8 mouse cellular contexts compared by ENCODE assay signal in the genomic region with DNA sequence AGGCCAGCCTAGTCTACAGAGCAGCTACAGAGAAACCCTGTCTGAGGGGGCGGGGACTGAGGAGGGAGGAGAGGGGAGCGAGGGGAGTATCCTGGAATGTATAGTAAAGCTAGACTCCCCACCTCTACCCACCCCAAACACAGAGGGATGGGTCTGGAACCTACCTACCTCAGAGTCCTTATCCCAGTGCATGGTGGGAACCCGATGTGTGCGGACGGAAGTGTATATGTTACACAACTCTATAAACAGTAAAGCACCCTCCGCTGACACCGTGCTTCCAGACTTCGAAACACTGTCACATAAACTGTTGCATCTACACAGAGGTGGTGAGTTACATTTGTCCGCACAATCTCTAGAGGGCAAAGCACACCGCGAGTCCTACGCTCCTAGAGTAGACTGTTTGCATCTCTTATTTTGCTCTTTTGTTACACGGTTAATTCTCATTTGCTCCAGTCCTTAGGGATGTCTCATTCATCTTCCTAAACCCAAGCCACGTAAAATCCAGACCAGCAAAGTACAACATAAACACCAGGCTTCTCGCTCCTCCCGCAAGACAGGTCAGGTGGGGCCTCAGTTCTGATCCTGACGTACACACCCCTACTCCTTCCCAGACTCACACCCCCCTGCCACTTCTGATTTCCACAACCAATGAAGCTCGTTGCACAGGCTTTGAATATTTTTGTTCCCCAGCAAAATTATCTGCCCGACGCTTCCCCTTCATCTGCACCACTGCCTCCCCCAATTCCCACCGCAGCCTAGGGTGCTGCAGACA. TPM values are rescaled to one million over a fixed set of nuclear protein-coding genes. Genes with fewer than 3 reads are reported as not detected.
DNase-seq lines count a peak whose midpoint lies in the region; ATAC-seq and TF ChIP-seq lines count a peak whose summit lies in the region.

No protein-coding gene starts in this region.

- peaks cover 5% of the 10 kb centered on the region; the same call in 1 of the 2 replicates for H3K79me2 ChIP-seq in CH12.LX (replicated peaks; ENCODE audit: control insufficient read depth, extremely low read depth, insufficient read depth, poor library complexity, severe bottlenecking)

- H3K4me2 ChIP-seq in CH12.LX (ENCODE audit: insufficient read depth, low read depth, poor library complexity, severe bottlenecking): peak overlapping the region; percentile 52
- peak overlapping the region; percentile 99 for H3K4me2 ChIP-seq in heart, embryonic 11.5 days

- WGBS in heart, embryonic 11.5 days (ENCODE audit: insufficient replicate concordance): 1% methylated on average over 21 of the region's 21 CpGs
- under 1% methylated on average over 21 of the region's 21 CpGs for WGBS in limb, embryonic 10.5 days
- under 1% methylated on average over 21 of the region's 21 CpGs for WGBS in midbrain, embryonic 10.5 days

- peak overlapping the region; percentile 8; the same call in 1 of the 2 replicates for H3K27ac ChIP-seq in CH12.LX (ENCODE audit: insufficient read depth, low read depth)
- peak overlapping the region; percentile 22; the same call in 1 of the 2 replicates for H3K27ac ChIP-seq in heart, embryonic 11.5 days (ENCODE audit: low read depth, low read length)
- H3K27ac ChIP-seq in limb, embryonic 10.5 days: peak overlapping the region; percentile 84
- H3K27ac ChIP-seq in midbrain, embryonic 10.5 days (replicated peaks): peak overlapping the region; percentile 82

- peak overlapping the region; percentile 56 for H3K9ac ChIP-seq in CH12.LX (ENCODE audit: insufficient read depth, low read depth)
- H3K9ac ChIP-seq in heart, embryonic 11.5 days (ENCODE audit: low read depth, low read length): peak overlapping the region; percentile 79

- H3K36me3 ChIP-seq in CH12.LX (replicated peaks in 1 of 2; ENCODE audit: control insufficient read depth in 1 of 2, insufficient read depth in 1 of 2, low read length in 1 of 2): peaks cover 0 to 11% of the 10 kb centered on the region in 2 experiments
- H3K36me3 ChIP-seq in heart, embryonic 11.5 days (ENCODE audit: control insufficient read depth, insufficient read depth, low read length): no peaks in the 10 kb centered on the region
- no peaks in the 10 kb centered on the region for H3K36me3 ChIP-seq in limb, embryonic 10.5 days
- H3K36me3 ChIP-seq in midbrain, embryonic 10.5 days: no peaks in the 10 kb centered on the region

- TF ChIP-seq POLR2A in CH12.LX (IDR thresholded peaks at IDR 0.05; ENCODE audit: low read depth, low read length): no peak

- peak; percentile 67 for ATAC-seq in heart, embryonic 11.5 days (replicated peaks; ENCODE audit: insufficient number of reproducible peaks, low FRiP score, low TSS enrichment)

- no peak for TF ChIP-seq RAD21 in CH12.LX (IDR thresholded peaks at IDR 0.05; ENCODE audit: low read depth, low read length)

- peak; percentile 71 for DNase-seq in 416B (ENCODE audit: low read depth)
- peak; percentile 29 for DNase-seq in CH12.LX (ENCODE audit: extremely low read depth)
- DNase-seq in cerebellum, adult 9-10 months: peak; percentile 46
- DNase-seq in limb, embryonic 10.5 days (ENCODE audit: low spot score): peak; percentile 48
- DNase-seq in midbrain, embryonic 10.5 days (ENCODE audit: low spot score): peak; percentile 22
- peak; percentile 56 for DNase-seq in thymus, postnatal 0 days (ENCODE audit: low spot score)
- no peak for DNase-seq in frontal cortex, postnatal 25 days (ENCODE audit: low spot score in 2 of 2)

- in situ Hi-C loops in CH12.LX (cut with MboI; ENCODE audit: low pct_ligation_motif_present, low pct_unique_long_range_greater_than_20kb, low sequenced_read_pairs): no loop called here

- no peak for TF ChIP-seq EP300 in CH12.LX (IDR thresholded peaks at IDR 0.05; ENCODE audit: low read length)

- H3K4me3 ChIP-seq in CH12.LX (replicated peaks in 1 of 3; ENCODE audit: low read depth in 2 of 3, low read length in 2 of 3, poor library complexity in 1 of 3): peak overlapping the region; percentile 70 to 94 (median 86)
- peak overlapping the region; percentile 88 for H3K4me3 ChIP-seq in heart, embryonic 11.5 days (ENCODE audit: low read depth, low read length)
- peak overlapping the region; percentile 82 for H3K4me3 ChIP-seq in limb, embryonic 10.5 days
- H3K4me3 ChIP-seq in midbrain, embryonic 10.5 days: peak overlapping the region; percentile 84

- dilution Hi-C loops in CH12.LX (cut with MboI; ENCODE audit: extremely low pct_ligation_motif_present, extremely low pct_unique_long_range_greater_than_20kb, low sequenced_read_pairs): no loop called here

- H3K27me3 ChIP-seq in CH12.LX (replicated peaks): no peaks in the 10 kb centered on the region
- no peaks in the 10 kb centered on the region for H3K27me3 ChIP-seq in heart, embryonic 11.5 days (ENCODE audit: control insufficient read depth, insufficient read depth, low read length)
- H3K27me3 ChIP-seq in limb, embryonic 10.5 days (ENCODE audit: low read depth, poor library complexity, severe bottlenecking): no peaks in the 10 kb centered on the region
- no peaks in the 10 kb centered on the region for H3K27me3 ChIP-seq in midbrain, embryonic 10.5 days (ENCODE audit: low read depth, poor library complexity, severe bottlenecking)

- no peaks in the 10 kb centered on the region for H3K9me3 ChIP-seq in CH12.LX (replicated peaks; ENCODE audit: low read length)
- no peaks in the 10 kb centered on the region for H3K9me3 ChIP-seq in heart, embryonic 11.5 days (replicated peaks; ENCODE audit: control insufficient read depth, low read length)
- no peaks in the 10 kb centered on the region for H3K9me3 ChIP-seq in limb, embryonic 10.5 days (replicated peaks)
- H3K9me3 ChIP-seq in midbrain, embryonic 10.5 days (replicated peaks): no peaks in the 10 kb centered on the region

- no peak for TF ChIP-seq CTCF in CH12.LX (conservative IDR thresholded peaks at IDR 0.05 in 1 of 2, IDR thresholded peaks at IDR 0.05 in 1 of 2; ENCODE audit: low read depth in 2 of 2, low read length in 2 of 2)

- H3K4me1 ChIP-seq in CH12.LX (ENCODE audit: control insufficient read depth in 1 of 2, insufficient read depth in 2 of 2): peaks cover 4 to 14% of the 10 kb centered on the region in 2 experiments
- no peaks in the 10 kb centered on the region for H3K4me1 ChIP-seq in heart, embryonic 11.5 days (ENCODE audit: control insufficient read depth, insufficient read depth, low read length)
- peaks cover 9% of the 10 kb centered on the region for H3K4me1 ChIP-seq in limb, embryonic 10.5 days
- peaks cover 19% of the 10 kb centered on the region for H3K4me1 ChIP-seq in midbrain, embryonic 10.5 days

TF ChIP-seq in CH12.LX, 34 proteins besides CTCF, POLR2A, EP300 and RAD21:
- TF ChIP-seq MEF2A (IDR thresholded peaks at IDR 0.05; ENCODE audit: borderline replicate concordance, low read depth, low read length): no peak
- TF ChIP-seq MAFK (IDR thresholded peaks at IDR 0.05; ENCODE audit: insufficient replicate concordance, low read length): 0 out of 2 replicates have a peak, but pooled peaks have one; percentile 19
- 0 out of 2 replicates have a peak, but pooled peaks have one; percentile 25 for TF ChIP-seq MAX (IDR thresholded peaks at IDR 0.05; ENCODE audit: low read length)
- TF ChIP-seq ELF1 (IDR thresholded peaks at IDR 0.05; ENCODE audit: low read depth, low read length): no peak
- TF ChIP-seq TCF12 (IDR thresholded peaks at IDR 0.05; ENCODE audit: low read depth, low read length): no peak
- TF ChIP-seq MAZ (IDR thresholded peaks at IDR 0.05; ENCODE audit: low read depth, low read length): peak; percentile 38

RNA-seq across cellular contexts. Expression of gene Smyd3, which starts 0.7 kb away (rescaled TPM):
- total RNA-seq in CH12.LX (2012; rRNA removed) (10.5 and 11.4 TPM in 2 replicates), CH12.LX (2014; rRNA removed) (12.5 and 14.5 TPM in 2 replicates)
- 11.6 and 11.8 TPM in 2 replicates for polyA plus RNA-seq in CH12.LX (2012; ENCODE audit: insufficient read length, low read depth)
- 12.2 and 12.6 TPM in 2 replicates for polyA plus RNA-seq in heart, embryonic 11.5 days (2014; fragmentation: Nextera tagmentation; extraction: Ambion mirVana)
- 21.1 and 22.3 TPM in 2 replicates for polyA plus RNA-seq in limb, embryonic 10.5 days (2016; fragmentation: Nextera tagmentation; extraction: Ambion mirVana)
- 11.7 and 15.3 TPM in 2 replicates for polyA plus RNA-seq in midbrain, embryonic 10.5 days (2016; fragmentation: Nextera tagmentation; extraction: Ambion mirVana)
- 34.5 and 36.2 TPM in 2 replicates for polyA plus RNA-seq in thymus, postnatal 0 days (2015; fragmentation: Nextera tagmentation; extraction: Ambion mirVana)

RNA-seq across cellular contexts. Expression of gene Tfb2m, which starts 28.9 kb away (rescaled TPM):
- total RNA-seq in CH12.LX (2012; rRNA removed) (13.1 and 16.2 TPM in 2 replicates), CH12.LX (2014; rRNA removed) (47.7 and 53.1 TPM in 2 replicates)
- polyA plus RNA-seq in CH12.LX (2012; ENCODE audit: insufficient read length, low read depth): 38.5 and 48.3 TPM in 2 replicates
- 20.7 and 30.6 TPM in 2 replicates for polyA plus RNA-seq in heart, embryonic 11.5 days (2014; fragmentation: Nextera tagmentation; extraction: Ambion mirVana)
- polyA plus RNA-seq in limb, embryonic 10.5 days (2016; fragmentation: Nextera tagmentation; extraction: Ambion mirVana): 24.5 and 25.5 TPM in 2 replicates
- 25.5 and 25.7 TPM in 2 replicates for polyA plus RNA-seq in midbrain, embryonic 10.5 days (2016; fragmentation: Nextera tagmentation; extraction: Ambion mirVana)
- polyA plus RNA-seq in thymus, postnatal 0 days (2015; fragmentation: Nextera tagmentation; extraction: Ambion mirVana): 38.5 and 39.6 TPM in 2 replicates

RNA-seq across cellular contexts. Expression of gene Cnst, which starts 29.0 kb away (rescaled TPM):
- total RNA-seq in CH12.LX (2012; rRNA removed) (9.2 and 10.2 TPM in 2 replicates), CH12.LX (2014; rRNA removed) (8.5 and 9.3 TPM in 2 replicates)
- polyA plus RNA-seq in CH12.LX (2012; ENCODE audit: insufficient read length, low read depth): 7.8 and 7.9 TPM in 2 replicates
- 13.2 and 17.1 TPM in 2 replicates for polyA plus RNA-seq in heart, embryonic 11.5 days (2014; fragmentation: Nextera tagmentation; extraction: Ambion mirVana)
- polyA plus RNA-seq in limb, embryonic 10.5 days (2016; fragmentation: Nextera tagmentation; extraction: Ambion mirVana): 13.7 and 17.0 TPM in 2 replicates
- 19.7 and 23.5 TPM in 2 replicates for polyA plus RNA-seq in midbrain, embryonic 10.5 days (2016; fragmentation: Nextera tagmentation; extraction: Ambion mirVana)
- 18.0 and 18.8 TPM in 2 replicates for polyA plus RNA-seq in thymus, postnatal 0 days (2015; fragmentation: Nextera tagmentation; extraction: Ambion mirVana)

Comparison
In these comparisons a context has a peak if more than half of its experiments do, and no peak if none do; other contexts are left out.
1. DNase-seq: peak in 416B (single experiment), CH12.LX (single experiment), cerebellum, adult 9-10 months (single experiment), limb, embryonic 10.5 days (single experiment), midbrain, embryonic 10.5 days (single experiment) and thymus, postnatal 0 days (single experiment); none in frontal cortex, postnatal 25 days (0 of 2).
2. H3K27ac ChIP-seq: peak in every context shown above with its lines; median percentile 84 in limb, embryonic 10.5 days; 82 in midbrain, embryonic 10.5 days; 22 in heart, embryonic 11.5 days; 8 in CH12.LX.
3. Peak in every context shown above with its lines, with median percentiles within 50 percentile points of each other: H3K4me3 ChIP-seq.